Mouse (Mus musculus): ENCODE data around the gene Atp5g3. TPM values are rescaled to one million over a fixed set of nuclear protein-coding genes. Genes with fewer than 3 reads are reported as not detected.

The Atp5g3 gene
- polyA plus RNA-seq, 1 experiment: 481 TPM

- H3K36me3 ChIP-seq (ENCODE audit: control insufficient read depth, insufficient read depth, low read length, poor library complexity, severe bottlenecking): no peaks in the 10 kb centered on the region
- H3K9ac ChIP-seq (ENCODE audit: low read depth, poor library complexity, severe bottlenecking): no peak overlapping the region
- H3K27ac ChIP-seq (ENCODE audit: insufficient read depth, low read length): no peak overlapping the region
- no peak overlapping the region for H3K4me3 ChIP-seq (ENCODE audit: low read depth, low read length)
- no peaks in the 10 kb centered on the region for H3K27me3 ChIP-seq (ENCODE audit: control insufficient read depth, insufficient read depth, low read length, poor library complexity, severe bottlenecking)
- TF ChIP-seq CTCF (IDR thresholded peaks at IDR 0.05; ENCODE audit: low read depth, low read length): no peak
- TF ChIP-seq POLR2A (IDR thresholded peaks at IDR 0.05; ENCODE audit: insufficient read depth, low read length): no peak
- no peak for TF ChIP-seq EP300 (IDR thresholded peaks at IDR 0.05; ENCODE audit: insufficient read depth, low read depth, low read length)
- no peaks in the 10 kb centered on the region for H3K4me1 ChIP-seq (ENCODE audit: control insufficient read depth, insufficient read depth, low read length)
- peaks cover 5% of the 10 kb centered on the region; the same call in 1 of the 2 replicates for H3K9me3 ChIP-seq (replicated peaks; ENCODE audit: control insufficient read depth, insufficient read depth, low read length, poor library complexity, severe bottlenecking)
Measured at GRCm38 (mm10) chr2:73942844-73943243, 31.7 kb upstream of the Atp5g3 start.

GRCm38 (mm10) chr2:73941281-73941680 lies 30.2 kb upstream of the Atp5g3 start:
- Histone ChIP-seq H3K9me3 (replicated peaks; ENCODE audit: control insufficient read depth, insufficient read depth, low read length, poor library complexity, severe bottlenecking) (peaks cover 4% of the 10 kb centered on the region; the same call in 1 of the 2 replicates), H3K27me3 (ENCODE audit: control insufficient read depth, insufficient read depth, low read length, poor library complexity, severe bottlenecking) (no peaks in the 10 kb centered on the region), H3K9ac (ENCODE audit: low read depth, poor library complexity, severe bottlenecking) (no peak overlapping the region), H3K4me3 (ENCODE audit: low read depth, low read length) (no peak overlapping the region), H3K27ac (ENCODE audit: insufficient read depth, low read length) (no peak overlapping the region), H3K36me3 (ENCODE audit: control insufficient read depth, insufficient read depth, low read length, poor library complexity, severe bottlenecking) (no peaks in the 10 kb centered on the region), H3K4me1 (ENCODE audit: control insufficient read depth, insufficient read depth, low read length) (no peaks in the 10 kb centered on the region)
- TF ChIP-seq EP300 (IDR thresholded peaks at IDR 0.05; ENCODE audit: insufficient read depth, low read depth, low read length): no peak
- no peak for TF ChIP-seq POLR2A (IDR thresholded peaks at IDR 0.05; ENCODE audit: insufficient read depth, low read length)
- no peak for TF ChIP-seq CTCF (IDR thresholded peaks at IDR 0.05; ENCODE audit: low read depth, low read length)

- TF ChIP-seq EP300 (IDR thresholded peaks at IDR 0.05; ENCODE audit: insufficient read depth, low read depth, low read length) (no peak), CTCF (IDR thresholded peaks at IDR 0.05; ENCODE audit: low read depth, low read length) (no peak), POLR2A (IDR thresholded peaks at IDR 0.05; ENCODE audit: insufficient read depth, low read length) (no peak)
Measured at GRCm38 (mm10) chr2:73940471-73940870, 29.3 kb upstream of the Atp5g3 start.

GRCm38 (mm10) chr2:73938896-73939295 lies 27.8 kb upstream of the Atp5g3 start:
- Histone ChIP-seq H3K27me3 (ENCODE audit: control insufficient read depth, insufficient read depth, low read length, poor library complexity, severe bottlenecking) (no peaks in the 10 kb centered on the region), H3K9ac (ENCODE audit: low read depth, poor library complexity, severe bottlenecking) (no peak overlapping the region), H3K9me3 (replicated peaks; ENCODE audit: control insufficient read depth, insufficient read depth, low read length, poor library complexity, severe bottlenecking) (0 out of 2 replicates have a peak, but pooled peaks cover 3% of the 10 kb centered on the region), H3K4me1 (ENCODE audit: control insufficient read depth, insufficient read depth, low read length) (no peaks in the 10 kb centered on the region), H3K36me3 (ENCODE audit: control insufficient read depth, insufficient read depth, low read length, poor library complexity, severe bottlenecking) (no peaks in the 10 kb centered on the region), H3K4me3 (ENCODE audit: low read depth, low read length) (no peak overlapping the region), H3K27ac (ENCODE audit: insufficient read depth, low read length) (no peak overlapping the region)
- TF ChIP-seq CTCF (IDR thresholded peaks at IDR 0.05; ENCODE audit: low read depth, low read length) (no peak), POLR2A (IDR thresholded peaks at IDR 0.05; ENCODE audit: insufficient read depth, low read length) (no peak), EP300 (IDR thresholded peaks at IDR 0.05; ENCODE audit: insufficient read depth, low read depth, low read length) (no peak)

More at GRCm38 (mm10) chr2:73940471-73940870, 29.3 kb upstream of the Atp5g3 start:
- Histone ChIP-seq H3K9me3 (replicated peaks; ENCODE audit: control insufficient read depth, insufficient read depth, low read length, poor library complexity, severe bottlenecking) (0 out of 2 replicates have a peak, but pooled peaks cover 3% of the 10 kb centered on the region), H3K36me3 (ENCODE audit: control insufficient read depth, insufficient read depth, low read length, poor library complexity, severe bottlenecking) (no peaks in the 10 kb centered on the region), H3K27ac (ENCODE audit: insufficient read depth, low read length) (no peak overlapping the region), H3K4me3 (ENCODE audit: low read depth, low read length) (no peak overlapping the region), H3K27me3 (ENCODE audit: control insufficient read depth, insufficient read depth, low read length, poor library complexity, severe bottlenecking) (no peaks in the 10 kb centered on the region), H3K9ac (ENCODE audit: low read depth, poor library complexity, severe bottlenecking) (no peak overlapping the region), H3K4me1 (ENCODE audit: control insufficient read depth, insufficient read depth, low read length) (no peaks in the 10 kb centered on the region)

GRCm38 (mm10) chr2:73932676-73933313 lies 21.7 kb upstream of the Atp5g3 start:
- Histone ChIP-seq H3K27ac (ENCODE audit: insufficient read depth, low read length) (no peak overlapping the region), H3K27me3 (ENCODE audit: control insufficient read depth, insufficient read depth, low read length, poor library complexity, severe bottlenecking) (no peaks in the 10 kb centered on the region), H3K9ac (ENCODE audit: low read depth, poor library complexity, severe bottlenecking) (no peak overlapping the region), H3K4me1 (ENCODE audit: control insufficient read depth, insufficient read depth, low read length) (no peaks in the 10 kb centered on the region), H3K9me3 (replicated peaks; ENCODE audit: control insufficient read depth, insufficient read depth, low read length, poor library complexity, severe bottlenecking) (0 out of 2 replicates have a peak, but pooled peaks cover 3% of the 10 kb centered on the region), H3K4me3 (ENCODE audit: low read depth, low read length) (no peak overlapping the region), H3K36me3 (ENCODE audit: control insufficient read depth, insufficient read depth, low read length, poor library complexity, severe bottlenecking) (no peaks in the 10 kb centered on the region)
- TF ChIP-seq POLR2A (IDR thresholded peaks at IDR 0.05; ENCODE audit: insufficient read depth, low read length) (no peak), EP300 (IDR thresholded peaks at IDR 0.05; ENCODE audit: insufficient read depth, low read depth, low read length) (no peak)

- H3K4me3 ChIP-seq (ENCODE audit: low read depth, low read length): no peak overlapping the region
- H3K4me1 ChIP-seq (ENCODE audit: control insufficient read depth, insufficient read depth, low read length): no peaks in the 10 kb centered on the region
- H3K27ac ChIP-seq (ENCODE audit: insufficient read depth, low read length): no peak overlapping the region
- H3K9me3 ChIP-seq (replicated peaks; ENCODE audit: control insufficient read depth, insufficient read depth, low read length, poor library complexity, severe bottlenecking): no peaks in the 10 kb centered on the region
- H3K36me3 ChIP-seq (ENCODE audit: control insufficient read depth, insufficient read depth, low read length, poor library complexity, severe bottlenecking): no peaks in the 10 kb centered on the region
- H3K27me3 ChIP-seq (ENCODE audit: control insufficient read depth, insufficient read depth, low read length, poor library complexity, severe bottlenecking): no peaks in the 10 kb centered on the region
- TF ChIP-seq EP300 (IDR thresholded peaks at IDR 0.05; ENCODE audit: insufficient read depth, low read depth, low read length) (no peak), POLR2A (IDR thresholded peaks at IDR 0.05; ENCODE audit: insufficient read depth, low read length) (no peak), CTCF (IDR thresholded peaks at IDR 0.05; ENCODE audit: low read depth, low read length) (no peak)
- H3K9ac ChIP-seq (ENCODE audit: low read depth, poor library complexity, severe bottlenecking): no peak overlapping the region
Measured at GRCm38 (mm10) chr2:73927711-73928110, 16.6 kb upstream of the Atp5g3 start.
